Mouse (Mus musculus): Measurements from ENCODE around the gene Map3k5. TPM values are rescaled to one million over a fixed set of nuclear protein-coding genes. Genes with fewer than 3 reads are reported as not detected.

Gene Map3k5
- total RNA-seq, 2 experiments from 2014 or later, result 24.2 to 24.4 TPM

DNA sequence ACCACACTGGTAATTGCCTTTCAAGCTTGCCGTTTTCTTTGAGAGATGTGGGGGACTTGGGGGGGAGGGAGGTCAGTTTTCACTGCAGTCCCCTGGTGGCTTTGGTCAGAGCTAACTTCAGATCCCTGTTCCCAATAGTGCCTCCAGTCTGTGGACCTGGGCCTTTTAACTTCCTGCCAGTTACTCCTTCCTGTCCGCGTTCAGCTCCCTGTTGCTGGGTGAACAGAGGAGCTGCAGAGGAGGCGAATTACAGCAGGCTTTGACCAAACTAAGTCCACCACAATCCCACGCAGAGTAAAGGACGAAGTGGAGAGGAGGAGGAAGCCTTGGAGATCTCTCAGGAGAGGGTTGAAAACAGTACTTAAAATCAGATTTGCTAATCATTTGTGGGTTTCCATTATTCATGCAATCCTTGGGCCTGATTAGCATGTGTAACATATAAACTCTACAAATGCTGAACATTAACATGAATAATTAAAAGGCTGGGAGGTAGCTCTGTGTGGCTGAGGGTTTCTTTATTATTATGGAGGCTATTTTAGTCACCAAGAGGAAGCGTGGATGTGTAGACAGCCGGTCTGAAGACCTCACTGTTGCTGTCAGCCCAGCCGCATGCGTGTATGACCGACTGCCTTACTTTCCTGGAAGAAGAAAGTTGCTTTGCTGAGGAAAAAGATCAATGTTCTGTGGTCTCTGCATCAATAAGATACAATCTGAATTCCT, 247.6 kb downstream of the Map3k5 start:
- DNase-seq (ENCODE audit: low spot score in 2 of 2), result no peak

DNA sequence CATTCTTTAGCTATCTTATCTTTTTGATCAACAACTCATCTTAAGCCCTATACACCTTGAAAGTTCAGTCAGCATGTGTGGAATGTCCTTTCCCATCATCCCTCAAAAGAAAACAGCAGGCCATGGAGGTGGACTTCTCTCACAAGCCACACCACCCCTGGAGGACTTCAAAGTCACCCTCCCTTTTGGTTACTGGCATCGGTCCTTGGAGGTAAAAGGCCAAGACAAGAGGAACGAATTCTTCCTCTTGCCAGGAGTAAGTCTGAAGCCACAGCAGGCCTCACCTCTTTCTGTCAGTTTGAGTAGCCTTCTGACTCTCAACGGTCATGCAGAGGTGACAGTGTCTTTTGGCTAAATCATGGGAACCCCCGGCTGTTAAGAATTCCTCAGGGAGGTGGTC, 250.1 kb downstream of the Map3k5 start:
- no peak for DNase-seq (ENCODE audit: low spot score in 2 of 2)

DNA sequence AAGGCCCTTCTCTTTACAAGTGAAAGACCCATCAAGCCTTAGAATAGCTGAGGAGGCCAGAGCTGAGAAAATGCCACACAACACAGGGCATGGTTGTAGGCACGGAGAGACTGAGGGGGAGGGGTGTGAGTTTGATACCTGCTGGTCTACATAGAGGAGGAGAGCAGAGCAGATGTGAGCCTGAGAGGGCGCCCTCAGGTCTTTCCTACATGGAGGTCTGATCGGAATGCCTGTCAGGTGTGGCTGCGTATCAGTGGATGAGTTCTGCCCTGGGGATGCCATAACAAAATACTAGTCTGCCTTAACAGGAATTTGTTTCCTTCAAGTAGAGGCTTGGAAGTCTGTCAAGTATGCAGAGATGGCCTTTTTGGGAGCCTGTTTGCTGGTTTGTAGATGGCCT, 251.0 kb downstream of the Map3k5 start:
- no peak for DNase-seq (ENCODE audit: low spot score in 2 of 2)

DNA sequence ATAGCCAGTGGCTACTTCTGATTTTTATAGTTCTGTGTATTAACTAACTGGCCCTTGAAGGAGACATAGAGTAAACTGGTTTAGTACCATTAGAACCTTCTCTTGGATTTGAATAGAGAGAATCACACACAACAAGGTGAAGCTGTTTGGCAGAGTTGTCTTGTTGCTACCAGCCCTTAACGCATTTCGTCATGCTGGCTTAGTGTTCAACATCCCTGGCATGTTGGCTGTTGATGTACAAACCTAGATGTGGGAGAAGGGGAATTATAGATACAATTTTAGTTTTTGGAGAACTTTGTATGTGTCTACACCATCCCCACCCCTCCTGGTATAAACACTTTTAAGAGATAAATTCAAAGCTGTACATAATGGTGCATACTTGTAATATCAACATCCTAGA, 251.5 kb downstream of the Map3k5 start:
- DNase-seq (ENCODE audit: low spot score in 2 of 2), result no peak

DNA sequence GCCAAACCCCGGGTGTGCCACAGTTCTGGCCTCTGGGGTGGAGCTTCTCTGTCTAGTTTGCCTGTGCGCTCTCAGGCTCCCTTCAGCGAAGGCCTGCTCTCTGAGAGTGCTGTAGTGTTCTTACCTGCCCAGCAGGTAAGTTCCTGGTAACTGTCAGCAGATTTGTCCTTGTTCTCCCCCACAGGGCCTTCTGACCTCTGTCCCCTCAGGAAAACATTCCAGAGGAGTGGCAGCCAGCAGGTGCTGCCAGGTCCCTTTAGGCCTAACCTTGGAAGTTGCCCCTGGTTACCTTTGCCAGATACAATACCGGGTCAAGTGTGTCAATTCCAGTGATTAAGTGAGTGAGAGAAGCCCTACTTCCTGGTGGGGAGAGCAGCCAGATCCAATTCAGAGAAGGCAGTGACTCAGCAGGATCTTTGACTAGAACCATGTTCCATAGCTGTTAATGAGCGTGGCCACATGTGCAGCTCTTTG, 252.6 kb downstream of the Map3k5 start:
- DNase-seq (ENCODE audit: low spot score in 2 of 2), result no peak

DNA sequence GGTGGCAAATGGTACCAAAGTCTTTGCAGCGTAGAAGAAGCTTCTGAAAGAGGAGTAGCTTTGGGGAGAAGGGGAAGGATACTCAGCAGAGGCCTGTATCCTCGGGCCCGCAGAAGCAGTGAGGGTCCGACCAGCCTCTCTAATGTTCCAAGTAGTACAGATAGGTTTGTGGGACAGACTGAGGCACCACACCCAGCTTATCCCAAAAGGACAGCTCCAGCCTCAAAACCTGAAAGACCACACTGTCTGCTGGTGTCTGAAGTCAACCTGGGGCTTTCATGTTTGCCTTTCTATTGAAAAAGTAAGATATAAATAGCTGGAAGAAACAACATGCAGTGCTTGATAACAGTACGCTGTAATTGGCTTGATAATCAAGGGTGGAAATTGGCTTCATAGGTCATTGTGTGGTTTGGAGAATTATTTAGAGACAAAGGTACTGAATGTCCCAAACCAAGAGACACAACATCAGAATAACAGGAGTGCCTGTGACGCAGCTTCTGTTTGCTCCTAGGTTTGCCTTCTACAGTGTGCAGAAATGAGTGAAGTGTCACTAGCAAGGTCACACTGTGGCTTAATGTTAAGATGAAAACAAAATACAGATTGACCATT, 256.0 kb downstream of the Map3k5 start:
- no peak for DNase-seq (ENCODE audit: low spot score in 2 of 2)

Other genes starting within 250 kb of the Map3k5 start
- under 1 TPM in 1 of 2 experiments, not detected in 1; 0.24 TPM for gene Il20ra, start 221.9 kb upstream of the Map3k5 start, total RNA-seq (2021)
- gene Slc35d3, start 83.0 kb upstream of the Map3k5 start, total RNA-seq (2021), result under 1 TPM; 0.55 to 0.81 TPM
- 10 to 100 TPM; 25.7 to 28.6 TPM for gene Pex7, start 26.8 kb upstream of the Map3k5 start, total RNA-seq (2021)
- 10 to 100 TPM; 71.4 to 75.2 TPM for gene Map7, start 214.0 kb downstream of the Map3k5 start, total RNA-seq (2021)

All from layer of hippocampus, postnatal 14 days (tissue).